Mouse (Mus musculus): ENCODE measurements at regions not wholly inside any gene's neighbourhood (a gene's known extent, or its start where the extent isn't known, plus 50 kb on each side); places are given as distances from the start of the nearest gene placed in this dataset.

DNA sequence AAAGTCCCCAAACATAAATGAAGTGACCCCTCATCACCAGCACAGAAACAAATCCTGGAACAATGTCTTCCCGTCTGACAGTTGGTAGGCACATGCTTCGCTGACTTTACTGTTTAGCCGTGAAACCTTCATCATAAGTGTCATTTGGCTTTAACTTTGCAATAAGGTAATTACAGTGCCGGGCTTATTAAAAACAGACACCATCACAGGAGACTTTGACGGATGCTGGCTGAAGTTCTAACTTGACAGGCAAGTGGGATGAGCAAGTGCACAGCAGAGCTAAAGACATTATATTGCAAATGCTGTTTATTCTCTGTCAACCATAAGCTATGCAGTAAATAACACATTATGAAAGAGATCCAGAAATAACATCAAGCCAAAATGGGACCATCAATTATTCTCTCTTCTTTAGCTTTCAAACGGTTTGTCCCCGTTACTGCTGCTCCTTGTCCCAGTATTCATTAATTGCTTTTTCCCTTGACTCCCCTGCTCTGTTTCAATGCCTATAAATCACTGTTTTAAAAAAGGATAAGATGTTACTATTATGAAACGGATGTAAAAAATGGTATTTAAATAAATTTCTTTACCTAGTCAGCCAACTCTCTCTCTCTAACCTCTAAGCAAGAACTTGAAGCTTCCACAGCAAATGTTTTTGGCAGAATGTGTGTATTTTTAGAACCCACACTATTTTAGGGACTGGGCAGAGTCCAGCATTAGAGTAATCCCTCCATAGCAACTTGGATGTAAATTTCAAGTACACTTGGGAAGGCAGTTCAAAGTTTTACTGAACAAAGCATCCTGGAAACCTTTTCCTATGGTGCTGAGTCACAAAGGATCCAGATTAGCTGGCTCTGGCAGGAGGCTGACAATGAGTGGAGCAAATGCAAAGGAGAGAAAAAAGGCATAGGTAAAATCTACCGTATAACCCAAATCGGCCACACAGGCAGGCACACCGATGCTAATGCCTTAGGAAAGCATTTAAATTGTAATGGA, 464.4 kb downstream of the Rps29 start:
- Histone ChIP-seq H3K27me3 (ENCODE audit: control insufficient read depth, insufficient read depth, low read length) (no peaks in the 10 kb centered on the region), H3K9me3 (ENCODE audit: control insufficient read depth, low read depth, low read length) (no peaks in the 10 kb centered on the region), H3K4me1 (ENCODE audit: control insufficient read depth, insufficient read depth, low read length) (no peaks in the 10 kb centered on the region), H3K4me3 (ENCODE audit: low read depth, low read length) (no peak overlapping the region), H3K4me2 (replicated peaks; ENCODE audit: low read depth, low read length) (no peak overlapping the region), H3K9ac (replicated peaks; ENCODE audit: low read depth, low read length) (no peak overlapping the region), H3K27ac (ENCODE audit: low read length) (no peak overlapping the region), H3K36me3 (ENCODE audit: control insufficient read depth, insufficient read depth, low read length) (no peaks in the 10 kb centered on the region)
- ATAC-seq (ENCODE audit: insufficient number of reproducible peaks, insufficient read depth, low FRiP score, low read depth) = no peak
- WGBS = 56% methylated on average over 11 of the region's 11 CpGs

DNA sequence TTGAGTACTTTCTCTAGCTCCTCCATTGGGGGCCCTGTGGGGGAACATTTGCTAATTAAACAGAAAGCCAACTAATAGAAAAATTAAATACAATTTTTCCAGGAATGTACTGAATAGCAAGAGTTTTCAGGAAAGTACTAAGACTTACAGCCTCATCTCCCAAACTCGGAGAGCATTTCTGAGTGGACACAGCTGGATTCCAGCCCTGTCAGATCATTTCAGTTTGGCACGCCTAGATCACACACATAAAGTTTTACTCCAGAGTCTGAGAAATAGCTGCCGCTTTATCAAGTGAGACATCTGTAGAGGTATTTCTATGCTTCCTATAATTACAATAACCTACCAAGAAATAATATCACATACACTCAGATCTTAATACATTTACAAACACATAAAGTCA, 470.7 kb downstream of the Rps29 start:
- H3K4me2 ChIP-seq (replicated peaks; ENCODE audit: low read depth, low read length) = no peak overlapping the region
- ATAC-seq (ENCODE audit: insufficient number of reproducible peaks, insufficient read depth, low FRiP score, low read depth) = no peak
- no peak overlapping the region for H3K4me3 ChIP-seq (ENCODE audit: low read depth, low read length)
- H3K36me3 ChIP-seq (ENCODE audit: control insufficient read depth, insufficient read depth, low read length) = no peaks in the 10 kb centered on the region
- H3K27ac ChIP-seq (ENCODE audit: low read length) = no peak overlapping the region
- H3K27me3 ChIP-seq (ENCODE audit: control insufficient read depth, insufficient read depth, low read length) = no peaks in the 10 kb centered on the region
- H3K4me1 ChIP-seq (ENCODE audit: control insufficient read depth, insufficient read depth, low read length) = no peaks in the 10 kb centered on the region
- H3K9me3 ChIP-seq (ENCODE audit: control insufficient read depth, low read depth, low read length) = no peaks in the 10 kb centered on the region
- WGBS = 54% methylated on average over 3 of the region's 3 CpGs
- H3K9ac ChIP-seq (replicated peaks; ENCODE audit: low read depth, low read length) = no peak overlapping the region

DNA sequence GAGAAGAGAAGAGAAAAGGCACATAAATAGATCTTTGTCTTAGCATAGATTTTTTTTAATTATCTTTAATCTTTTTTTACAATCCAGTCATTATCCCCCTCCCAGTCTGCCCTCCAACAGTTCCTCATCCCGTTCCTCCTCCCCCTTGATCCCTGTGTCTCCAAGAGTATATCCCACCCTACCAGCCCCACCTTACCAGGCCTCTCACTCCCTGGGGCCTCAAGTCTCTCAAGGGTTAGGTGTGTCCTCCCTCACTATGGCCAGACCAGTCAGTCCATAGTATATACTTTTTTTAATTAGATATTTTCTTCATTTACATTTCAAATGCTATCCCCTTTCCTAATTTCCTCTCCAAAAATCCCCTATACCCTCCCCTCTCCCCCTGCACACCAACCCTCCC, 475.1 kb downstream of the Rps29 start:
- Histone ChIP-seq H3K36me3 (ENCODE audit: control insufficient read depth, insufficient read depth, low read length) (no peaks in the 10 kb centered on the region), H3K9me3 (ENCODE audit: control insufficient read depth, low read depth, low read length) (no peaks in the 10 kb centered on the region), H3K4me2 (replicated peaks; ENCODE audit: low read depth, low read length) (no peak overlapping the region), H3K27ac (ENCODE audit: low read length) (no peak overlapping the region), H3K4me3 (ENCODE audit: low read depth, low read length) (no peak overlapping the region), H3K9ac (replicated peaks; ENCODE audit: low read depth, low read length) (no peak overlapping the region), H3K4me1 (ENCODE audit: control insufficient read depth, insufficient read depth, low read length) (no peaks in the 10 kb centered on the region), H3K27me3 (ENCODE audit: control insufficient read depth, insufficient read depth, low read length) (no peaks in the 10 kb centered on the region)
- WGBS = 70% methylated on average over 1 of the region's 1 CpGs
- no peak for ATAC-seq (ENCODE audit: insufficient number of reproducible peaks, insufficient read depth, low FRiP score, low read depth)

DNA sequence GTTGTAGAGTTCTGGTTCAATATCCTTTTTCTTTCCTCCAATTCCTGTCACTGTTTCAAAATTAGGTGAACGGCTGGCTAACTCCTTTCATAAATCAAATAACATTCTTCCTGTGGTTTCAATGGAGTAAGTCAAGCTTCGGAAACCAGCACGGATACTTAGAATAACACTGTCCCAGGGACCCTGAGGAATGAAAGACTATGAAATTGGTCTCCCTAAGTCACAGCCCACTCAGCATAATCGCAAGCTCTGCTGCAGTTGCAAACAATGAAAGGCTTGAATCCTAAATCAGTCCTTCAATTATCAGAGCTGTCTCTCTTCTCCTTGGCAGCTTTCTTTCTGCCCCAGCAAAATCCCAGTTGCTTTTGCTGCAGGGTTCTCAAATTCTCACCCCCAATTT, 475.8 kb downstream of the Rps29 start:
- no peak for ATAC-seq (ENCODE audit: insufficient number of reproducible peaks, insufficient read depth, low FRiP score, low read depth)

DNA sequence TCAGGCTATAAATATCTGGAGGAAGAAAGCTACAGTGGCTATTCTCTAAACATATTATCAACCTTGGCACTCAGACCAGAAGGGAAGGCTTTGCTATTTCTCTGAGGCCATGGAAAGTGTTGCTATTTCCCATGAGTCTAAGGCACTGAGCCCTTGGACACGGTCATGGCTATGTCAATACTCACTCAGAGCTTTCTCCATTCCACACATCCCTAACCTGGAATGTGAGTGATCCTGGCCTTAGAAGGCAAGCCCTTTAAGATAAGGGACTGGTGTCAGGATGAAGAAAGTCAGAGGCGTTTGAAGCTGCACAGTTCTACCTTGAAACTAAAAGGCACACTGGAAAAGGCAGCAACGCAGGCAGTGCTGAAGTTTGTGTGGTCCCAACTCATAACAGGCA, 478.3 kb downstream of the Rps29 start:
- no peaks in the 10 kb centered on the region for H3K36me3 ChIP-seq (ENCODE audit: control insufficient read depth, insufficient read depth, low read length)
- ATAC-seq (ENCODE audit: insufficient number of reproducible peaks, insufficient read depth, low FRiP score, low read depth) = no peak
- H3K4me2 ChIP-seq (replicated peaks; ENCODE audit: low read depth, low read length) = no peak overlapping the region
- H3K27me3 ChIP-seq (ENCODE audit: control insufficient read depth, insufficient read depth, low read length) = no peaks in the 10 kb centered on the region
- H3K9ac ChIP-seq (replicated peaks; ENCODE audit: low read depth, low read length) = no peak overlapping the region
- H3K9me3 ChIP-seq (ENCODE audit: control insufficient read depth, low read depth, low read length) = no peaks in the 10 kb centered on the region
- 86% methylated on average over 3 of the region's 3 CpGs for WGBS
- H3K27ac ChIP-seq (ENCODE audit: low read length) = no peak overlapping the region
- no peaks in the 10 kb centered on the region for H3K4me1 ChIP-seq (ENCODE audit: control insufficient read depth, insufficient read depth, low read length)
- H3K4me3 ChIP-seq (ENCODE audit: low read depth, low read length) = no peak overlapping the region

More for the DNA sequence above, 475.8 kb downstream of the Rps29 start:
- no peaks in the 10 kb centered on the region for H3K27me3 ChIP-seq (ENCODE audit: control insufficient read depth, insufficient read depth, low read length)
- H3K36me3 ChIP-seq (ENCODE audit: control insufficient read depth, insufficient read depth, low read length) = no peaks in the 10 kb centered on the region
- H3K4me3 ChIP-seq (ENCODE audit: low read depth, low read length) = no peak overlapping the region
- H3K4me2 ChIP-seq (replicated peaks; ENCODE audit: low read depth, low read length) = no peak overlapping the region
- H3K9me3 ChIP-seq (ENCODE audit: control insufficient read depth, low read depth, low read length) = no peaks in the 10 kb centered on the region
- H3K9ac ChIP-seq (replicated peaks; ENCODE audit: low read depth, low read length) = no peak overlapping the region
- WGBS = 49% methylated on average over 4 of the region's 4 CpGs
- H3K4me1 ChIP-seq (ENCODE audit: control insufficient read depth, insufficient read depth, low read length) = no peaks in the 10 kb centered on the region
- H3K27ac ChIP-seq (ENCODE audit: low read length) = no peak overlapping the region

DNA sequence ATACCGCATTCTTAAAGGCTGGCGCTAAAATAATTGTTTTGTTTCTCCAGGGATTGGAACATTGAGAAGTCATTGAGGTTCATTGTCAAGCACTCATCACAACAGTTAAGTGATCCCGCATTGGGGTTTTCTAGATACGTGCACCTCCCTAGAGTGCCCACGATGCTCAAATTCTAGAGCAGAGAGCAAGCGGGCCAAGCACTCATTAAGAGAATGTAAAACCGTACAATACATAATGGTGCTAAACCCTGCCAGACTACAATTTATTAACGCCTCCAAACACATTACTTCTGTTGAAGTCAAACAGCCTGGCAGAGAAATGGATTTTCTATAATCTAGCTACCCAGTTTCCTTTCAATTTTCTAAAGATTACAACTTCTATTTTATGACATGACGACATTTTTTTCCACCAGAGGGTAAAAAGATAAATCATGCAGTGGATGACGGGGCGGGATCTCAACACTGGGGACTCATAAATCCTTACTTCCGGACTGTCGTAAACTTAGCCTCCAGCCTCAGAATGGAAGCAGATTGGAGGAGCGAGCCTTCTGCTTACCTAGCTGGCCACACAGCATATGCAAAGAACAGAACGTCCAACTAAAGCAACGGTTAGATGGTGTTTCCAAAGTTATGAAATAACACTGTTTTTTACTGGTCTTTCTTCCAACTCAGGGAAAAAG, 482.8 kb downstream of the Rps29 start:
- ATAC-seq (ENCODE audit: insufficient number of reproducible peaks, insufficient read depth, low FRiP score, low read depth) = no peak
- no peak overlapping the region for H3K4me3 ChIP-seq (ENCODE audit: low read depth, low read length)
- no peaks in the 10 kb centered on the region for H3K9me3 ChIP-seq (ENCODE audit: control insufficient read depth, low read depth, low read length)
- H3K36me3 ChIP-seq (ENCODE audit: control insufficient read depth, insufficient read depth, low read length) = no peaks in the 10 kb centered on the region
- H3K27ac ChIP-seq (ENCODE audit: low read length) = no peak overlapping the region
- WGBS = 57% methylated on average over 16 of the region's 16 CpGs
- H3K4me2 ChIP-seq (replicated peaks; ENCODE audit: low read depth, low read length) = 0 out of 2 replicates have a peak overlapping the region, but pooled peaks have one; percentile 7
- H3K9ac ChIP-seq (replicated peaks; ENCODE audit: low read depth, low read length) = no peak overlapping the region
- H3K27me3 ChIP-seq (ENCODE audit: control insufficient read depth, insufficient read depth, low read length) = no peaks in the 10 kb centered on the region
- H3K4me1 ChIP-seq (ENCODE audit: control insufficient read depth, insufficient read depth, low read length) = no peaks in the 10 kb centered on the region

DNA sequence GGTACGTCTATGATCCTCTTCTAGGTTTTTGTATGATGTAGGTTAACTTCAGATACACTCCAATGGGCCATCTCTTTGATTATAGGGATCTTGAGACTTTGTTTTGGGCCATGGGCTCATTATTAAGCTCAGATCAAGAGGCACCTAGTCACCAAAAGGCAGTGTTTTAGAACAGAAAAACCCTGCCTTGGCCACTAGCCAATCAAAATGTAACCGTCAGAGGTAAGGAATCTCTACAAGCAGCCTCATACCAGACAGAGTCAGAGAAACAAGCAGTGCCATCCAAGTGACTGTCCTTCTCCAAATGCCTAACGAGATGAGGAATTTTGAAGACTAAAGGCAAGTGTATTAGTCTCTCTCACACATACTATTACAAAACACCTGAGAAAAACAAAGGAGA, 487.0 kb downstream of the Rps29 start:
- no peak for ATAC-seq (ENCODE audit: insufficient number of reproducible peaks, insufficient read depth, low FRiP score, low read depth)
- Histone ChIP-seq H3K27ac (ENCODE audit: low read length) (no peak overlapping the region), H3K4me1 (ENCODE audit: control insufficient read depth, insufficient read depth, low read length) (no peaks in the 10 kb centered on the region), H3K36me3 (ENCODE audit: control insufficient read depth, insufficient read depth, low read length) (no peaks in the 10 kb centered on the region), H3K4me3 (ENCODE audit: low read depth, low read length) (no peak overlapping the region), H3K9me3 (ENCODE audit: control insufficient read depth, low read depth, low read length) (no peaks in the 10 kb centered on the region), H3K4me2 (replicated peaks; ENCODE audit: low read depth, low read length) (no peak overlapping the region), H3K9ac (replicated peaks; ENCODE audit: low read depth, low read length) (no peak overlapping the region), H3K27me3 (ENCODE audit: control insufficient read depth, insufficient read depth, low read length) (no peaks in the 10 kb centered on the region)
- WGBS = 57% methylated on average over 3 of the region's 3 CpGs

DNA sequence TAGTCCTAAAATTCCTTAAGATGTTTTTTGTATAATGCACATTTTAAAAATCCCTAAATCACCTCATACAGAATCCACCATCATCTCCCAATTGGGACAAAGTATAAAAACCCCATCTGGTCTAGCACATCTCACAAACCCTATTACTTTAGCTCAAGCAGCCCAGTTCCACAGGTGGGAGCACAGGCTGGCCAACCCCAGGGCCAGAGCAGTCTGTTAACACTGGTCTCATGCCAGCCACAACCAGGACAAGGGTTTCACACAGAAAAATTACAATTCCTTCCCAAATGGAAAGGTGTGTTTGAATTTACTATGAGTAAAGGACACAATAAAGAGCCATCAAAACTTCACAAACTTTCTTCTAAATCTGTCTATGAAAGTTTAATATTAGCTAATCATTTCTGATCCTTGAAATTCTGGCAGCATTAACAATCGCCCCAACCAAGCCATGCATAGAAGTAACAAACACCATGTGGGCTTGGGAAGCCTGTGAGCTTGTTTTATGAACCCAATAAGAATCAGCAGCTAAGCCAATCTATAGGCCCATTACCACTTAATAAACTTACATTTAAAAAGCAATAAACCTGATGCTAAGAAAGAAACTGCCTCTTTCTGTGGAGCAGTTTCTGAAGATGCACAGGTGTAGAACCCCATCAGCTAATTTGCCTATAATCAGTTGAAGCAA, 512.9 kb downstream of the Rps29 start:
- no peaks in the 10 kb centered on the region for H3K9me3 ChIP-seq (ENCODE audit: control insufficient read depth, low read depth, low read length)
- no peak overlapping the region for H3K4me2 ChIP-seq (replicated peaks; ENCODE audit: low read depth, low read length)
- no peak overlapping the region for H3K27ac ChIP-seq (ENCODE audit: low read length)
- H3K27me3 ChIP-seq (ENCODE audit: control insufficient read depth, insufficient read depth, low read length) = no peaks in the 10 kb centered on the region
- no peak overlapping the region for H3K9ac ChIP-seq (replicated peaks; ENCODE audit: low read depth, low read length)
- no peaks in the 10 kb centered on the region for H3K4me1 ChIP-seq (ENCODE audit: control insufficient read depth, insufficient read depth, low read length)
- no peak overlapping the region for H3K4me3 ChIP-seq (ENCODE audit: low read depth, low read length)
- 93% methylated on average over 1 of the region's 1 CpGs for WGBS
- ATAC-seq (ENCODE audit: insufficient number of reproducible peaks, insufficient read depth, low FRiP score, low read depth) = no peak
- H3K36me3 ChIP-seq (ENCODE audit: control insufficient read depth, insufficient read depth, low read length) = no peaks in the 10 kb centered on the region
